Mouse (Mus musculus) kidney, adult 8-10 months (tissue): Measurements from ENCODE around the gene Gm27027.

Source experiments
- DNase-seq, 2 experiments: peaks; one replicate each; pipeline ENCODE4 v3.0.0; 2022

The Gm27027 gene

DNA sequence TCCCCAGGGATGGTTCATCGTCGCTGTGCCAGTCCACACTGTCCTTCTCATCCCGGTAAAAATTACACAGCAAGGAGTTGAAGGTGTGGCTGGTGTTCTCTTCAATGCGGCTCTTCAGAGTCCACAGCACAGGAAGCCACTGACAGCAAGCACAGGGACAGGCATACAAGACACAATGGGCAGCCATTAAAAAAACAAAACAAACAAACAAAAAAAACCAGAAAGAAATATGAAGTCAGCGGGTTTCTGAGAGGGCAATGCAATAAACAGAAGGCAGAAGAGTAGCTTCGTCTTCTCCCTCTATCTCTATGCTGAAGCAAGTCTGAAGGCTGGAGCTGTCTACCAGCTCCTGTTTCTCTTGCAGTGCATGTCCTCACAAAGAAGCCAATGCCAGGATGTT, at the start of gene Gm27027:
Gene Gm27027, minus strand, starts transcription at position 101 of the 400 bp plus-strand sequence.
- DNase-seq: no peak

GRCm38 (mm10) chr2:94045411-94046090, 49.4 kb upstream of the Gm27027 start:
- DNase-seq: no peak

DNA sequence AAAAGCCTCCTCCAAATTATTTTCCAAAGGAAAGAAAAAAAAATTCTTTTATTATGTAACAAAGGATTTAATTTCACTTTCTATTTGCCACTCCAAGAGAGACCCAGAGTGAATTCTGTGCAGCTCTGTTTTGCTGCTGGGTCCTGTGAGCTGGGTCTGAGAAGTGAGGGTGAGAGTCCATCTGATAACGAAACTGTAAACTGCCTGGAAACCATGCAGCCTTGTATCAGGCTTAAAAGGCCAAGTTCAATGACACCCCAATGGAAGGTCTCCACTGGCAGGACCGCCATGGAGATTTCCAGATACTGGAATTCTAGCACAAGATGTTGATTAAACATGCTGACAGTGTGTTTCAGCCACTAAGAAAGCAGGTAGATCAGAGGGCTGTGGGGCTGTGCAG, 48.0 kb upstream of the Gm27027 start:
- no peak for DNase-seq

DNA sequence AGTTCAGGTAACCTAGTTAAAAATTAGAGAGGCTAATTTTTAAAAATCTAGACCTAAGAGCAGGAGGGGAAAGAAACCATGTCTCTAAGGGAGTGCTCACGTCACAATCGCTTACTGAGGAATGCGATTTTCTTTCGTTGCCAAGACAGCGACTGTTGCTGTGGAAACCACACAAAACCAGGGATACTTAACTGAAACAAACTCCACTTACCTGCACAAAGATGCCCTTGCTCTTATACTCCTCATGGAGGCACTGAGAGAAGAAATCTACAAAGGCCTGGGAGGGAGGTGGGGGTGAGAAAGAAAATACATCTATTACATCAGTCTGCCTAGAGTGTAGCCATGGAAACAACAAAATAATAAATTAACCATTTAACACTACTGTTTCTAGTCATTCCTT, 47.5 kb upstream of the Gm27027 start:
- no peak for DNase-seq

DNA sequence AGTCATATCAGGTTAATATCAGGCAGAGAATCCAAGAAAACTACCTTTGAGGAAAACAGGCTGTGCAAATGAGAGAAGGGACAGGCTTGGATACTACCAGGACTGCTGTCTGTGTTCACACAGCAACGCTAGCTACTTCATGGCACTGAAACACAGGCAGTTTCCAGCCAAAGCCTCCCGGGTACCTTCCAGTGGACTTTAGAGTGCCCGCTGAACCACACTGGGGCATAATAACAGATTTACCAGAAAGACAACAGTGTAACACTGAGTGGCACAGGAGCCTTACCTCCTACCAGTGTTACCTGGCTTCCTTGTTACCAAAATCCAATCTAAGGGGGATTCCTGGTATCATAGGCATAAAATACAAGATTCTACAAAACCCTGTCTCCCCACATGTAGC, 46.3 kb upstream of the Gm27027 start:
- DNase-seq: peak in 1 of 2 experiments; percentile 19

DNA sequence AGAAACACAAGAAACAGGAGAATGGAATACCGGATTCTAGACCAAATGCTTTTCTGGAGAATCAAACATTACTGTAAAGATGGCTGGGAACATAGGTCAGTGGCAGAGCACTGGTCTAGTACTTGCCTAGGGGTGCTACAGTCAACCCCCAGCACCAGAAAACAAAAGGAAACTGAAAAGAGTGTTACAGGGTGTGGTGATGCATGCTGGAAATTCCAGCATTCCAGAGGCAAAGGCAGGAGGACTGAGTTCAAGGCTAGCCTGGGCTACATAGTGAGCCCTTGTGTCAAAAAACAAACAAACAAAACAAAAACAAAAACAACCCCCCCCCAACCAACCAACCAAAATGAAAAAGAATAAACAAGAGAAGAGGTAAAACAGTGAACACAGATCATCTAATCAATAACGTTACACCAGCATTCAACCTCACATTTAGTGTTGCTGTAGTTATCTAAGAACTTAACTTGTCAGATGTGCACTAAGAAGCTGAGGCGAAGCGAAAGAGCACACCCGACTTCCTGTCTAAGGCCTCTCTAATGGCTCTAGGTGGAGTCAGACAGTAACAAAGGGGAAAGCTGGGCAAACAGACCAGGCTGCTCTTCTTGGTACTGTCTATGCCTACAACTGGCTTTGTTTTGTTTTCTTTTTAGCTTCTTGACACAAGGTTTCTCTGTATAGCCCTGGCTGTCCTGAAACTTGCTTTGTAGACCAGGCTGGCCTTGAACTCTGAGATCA, 44.4 kb upstream of the Gm27027 start:
- DNase-seq: no peak

- DNase-seq: peak; percentile 30 to 76
Observed at GRCm38 (mm10) chr2:94035428-94036331, 39.5 kb upstream of the Gm27027 start.

DNA sequence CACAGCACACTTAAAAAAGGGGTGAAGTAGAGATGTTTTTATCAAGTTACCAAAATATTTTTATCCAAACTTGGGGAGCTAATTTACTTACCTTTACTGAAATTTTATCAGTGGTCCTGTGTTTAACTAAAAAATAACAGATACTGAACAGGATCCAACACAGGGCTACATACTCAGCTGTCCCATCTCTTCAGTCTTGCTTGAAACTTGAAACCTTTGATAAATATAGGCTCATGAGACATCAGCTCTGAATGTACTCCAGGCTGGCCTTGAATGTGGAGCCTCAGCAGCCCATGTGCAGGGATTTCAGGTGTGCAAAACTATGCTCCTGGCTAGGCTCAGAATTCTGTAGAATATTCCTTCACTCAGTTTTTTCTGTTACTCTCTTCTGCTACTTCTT, 34.4 kb upstream of the Gm27027 start:
- DNase-seq: no peak

DNA sequence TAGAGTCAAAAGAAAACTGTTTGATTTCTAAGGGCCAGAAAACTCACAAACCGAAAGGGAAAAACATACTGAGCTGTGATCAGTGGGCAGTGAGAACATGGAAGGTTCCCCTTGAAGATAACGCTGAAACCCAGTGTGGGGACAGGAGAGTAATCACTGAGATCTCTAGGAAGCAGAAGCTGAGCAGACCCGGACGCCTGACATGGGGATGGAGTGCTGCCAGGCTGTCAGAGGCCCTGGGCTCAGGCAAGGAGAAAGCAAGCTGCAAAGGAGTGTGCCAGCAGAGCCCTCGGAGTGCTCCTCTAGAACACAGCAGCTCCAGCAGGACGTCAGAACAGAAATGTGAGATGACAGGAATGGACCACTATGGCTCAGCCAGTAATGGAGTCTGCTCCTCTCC, 28.5 kb upstream of the Gm27027 start:
- no peak for DNase-seq

DNA sequence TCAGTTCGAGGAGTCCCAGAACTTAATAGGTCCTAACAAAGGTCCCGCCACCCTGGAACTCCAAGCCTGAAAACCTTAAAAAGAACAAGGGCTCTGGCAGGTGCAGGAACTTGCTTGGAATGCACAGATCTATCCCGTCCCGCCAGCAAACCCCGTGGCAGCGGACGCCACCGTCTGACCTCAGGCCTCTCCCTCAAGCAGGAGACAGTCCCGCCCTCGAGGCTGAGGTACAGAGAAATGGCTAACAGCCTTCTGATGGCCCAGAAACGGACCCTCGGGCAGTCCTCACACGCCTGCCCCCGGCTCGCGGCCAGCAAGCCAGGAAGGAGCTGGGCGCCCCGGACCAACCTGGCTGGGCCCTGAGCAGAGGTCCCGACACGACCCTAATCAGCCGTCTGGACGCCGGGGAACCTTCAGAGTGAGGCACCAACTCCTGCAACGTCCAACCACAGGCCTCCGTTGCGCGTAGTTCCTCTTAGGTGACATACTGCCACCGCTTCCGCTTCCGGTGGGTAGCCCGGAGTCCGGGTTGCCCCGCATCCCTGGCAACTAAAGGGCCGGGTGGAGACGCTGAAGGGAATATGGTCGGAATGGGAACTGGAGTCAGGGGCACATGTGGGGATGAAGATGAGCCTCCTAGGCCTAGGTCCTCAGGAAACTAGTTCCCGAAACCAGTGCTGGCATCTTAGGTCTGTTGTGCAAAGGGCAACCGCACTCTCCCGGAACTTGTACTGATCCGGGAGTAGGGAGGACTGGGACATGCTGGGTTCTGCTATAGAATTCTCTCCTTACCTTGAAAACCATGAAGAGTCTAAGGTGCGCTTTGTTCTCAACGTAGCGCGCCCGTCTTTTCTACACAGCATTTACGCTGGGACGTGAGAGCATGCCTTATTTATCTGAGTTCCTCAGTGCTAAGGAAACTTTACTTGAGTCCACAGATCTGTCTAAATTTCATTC, 14.5 kb upstream of the Gm27027 start, which contains the start of gene Alkbh3:
Gene Alkbh3, minus strand, starts transcription at position 473 of the 957 bp plus-strand sequence.
- DNase-seq: peak; percentile 87 to 93

DNA sequence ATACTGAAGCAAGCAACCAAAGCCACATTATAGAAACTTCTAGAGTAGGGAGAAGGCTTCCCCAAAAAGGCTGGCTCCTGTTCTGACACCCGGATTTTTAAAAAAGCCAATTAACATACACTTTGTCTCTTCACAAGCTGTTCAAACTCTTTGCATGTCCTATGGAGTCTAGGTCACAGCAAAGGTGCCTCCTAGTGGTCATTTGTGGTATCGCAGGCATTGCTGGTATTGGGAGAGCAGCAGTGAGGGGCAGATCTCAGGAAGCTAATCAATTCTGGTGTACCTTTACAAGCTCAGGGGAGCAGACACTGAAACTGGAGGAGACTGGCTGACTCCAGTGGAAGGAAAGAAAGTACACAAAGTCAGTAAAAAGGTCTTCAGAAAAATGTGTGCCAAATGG, 6.2 kb upstream of the Gm27027 start:
- DNase-seq: peak; percentile 48 to 87

GRCm38 (mm10) chr2:94001918-94002317, 5.8 kb upstream of the Gm27027 start:
- DNase-seq: no peak

- DNase-seq: peak; percentile 26 to 29
Observed at GRCm38 (mm10) chr2:94001411-94001810, 5.3 kb upstream of the Gm27027 start.

DNA sequence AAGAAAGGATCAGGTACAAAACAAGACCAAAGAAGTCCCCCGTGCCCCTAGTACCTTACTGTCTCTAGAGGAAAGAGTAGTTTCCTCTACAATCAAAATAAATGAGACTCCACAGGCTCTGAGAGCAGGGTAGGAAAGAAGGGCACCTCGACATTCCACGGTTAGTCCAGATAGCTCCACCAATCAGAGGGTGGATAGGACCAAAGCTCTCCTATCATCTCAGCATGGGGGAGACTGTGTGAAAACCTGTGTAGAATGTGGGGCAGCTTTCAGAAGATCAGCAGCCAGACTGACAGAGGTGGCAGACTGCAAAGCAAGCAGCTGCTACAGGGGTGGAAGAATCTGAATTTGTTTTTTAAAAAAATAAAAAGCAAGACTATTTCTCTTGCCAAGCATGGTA, 3.3 kb downstream of the Gm27027 start:
- no peak for DNase-seq

DNA sequence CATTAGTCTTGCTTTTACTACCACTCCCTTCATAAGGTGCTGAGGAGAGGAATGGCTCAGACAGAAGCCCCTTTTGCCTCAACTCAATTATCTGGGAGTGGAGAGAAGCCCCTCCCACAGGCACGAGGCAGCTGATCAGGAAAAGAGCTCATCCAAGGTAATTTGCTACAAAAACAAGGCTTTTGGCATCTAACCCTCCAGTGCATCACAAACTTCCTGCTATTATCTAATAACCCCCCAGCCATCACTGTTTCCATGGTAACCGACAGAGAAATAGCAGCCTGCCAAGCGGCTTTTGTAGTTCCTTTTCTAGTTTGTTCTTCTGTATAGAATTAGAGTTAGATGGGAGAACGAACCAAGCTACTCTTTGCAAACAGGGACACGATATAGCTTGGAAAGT, 3.9 kb downstream of the Gm27027 start:
- peak; percentile 39 to 69 for DNase-seq

- DNase-seq: no peak
Observed at GRCm38 (mm10) chr2:93991336-93991735, 4.8 kb downstream of the Gm27027 start.

GRCm38 (mm10) chr2:93988440-93988839, 7.7 kb downstream of the Gm27027 start:
- DNase-seq: no peak

DNA sequence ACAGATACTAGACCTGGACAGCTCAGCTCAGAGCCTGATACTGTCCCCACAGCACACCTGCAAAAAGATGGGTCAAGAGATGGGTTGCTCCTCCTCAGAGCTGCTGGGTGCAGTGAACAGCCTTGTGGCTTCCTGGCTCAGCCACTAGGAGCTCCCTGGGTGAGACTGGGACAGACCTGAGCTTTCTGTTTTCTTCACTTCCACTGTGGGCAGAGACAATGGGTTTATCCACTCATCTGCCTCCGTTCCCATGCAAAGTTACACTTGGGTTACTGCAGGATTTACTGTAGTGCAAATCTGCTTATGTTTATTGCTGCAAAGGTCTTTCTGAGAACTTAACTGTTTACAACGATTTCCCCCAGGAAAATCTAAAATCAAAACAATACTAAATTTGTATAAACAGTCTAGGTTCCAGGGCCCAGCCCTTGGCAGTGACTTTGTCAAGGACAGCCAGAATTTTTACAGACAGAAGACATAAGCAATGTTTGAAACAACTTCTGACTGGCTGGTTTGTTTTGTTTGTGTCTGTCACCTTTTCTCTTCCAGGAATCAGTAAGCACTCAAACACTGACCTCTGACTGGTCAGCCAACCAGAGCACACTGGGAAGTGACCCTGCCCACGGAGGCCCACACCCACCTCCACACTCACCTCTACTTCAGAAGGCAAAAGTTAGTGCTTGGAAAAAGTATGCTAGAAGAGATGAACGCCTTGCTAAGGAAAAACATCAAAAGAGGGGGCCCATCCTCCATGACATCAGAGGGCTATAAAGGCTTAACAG, 13.5 kb downstream of the Gm27027 start:
- no peak for DNase-seq

GRCm38 (mm10) chr2:93979249-93980120, 16.7 kb downstream of the Gm27027 start:
- DNase-seq: no peak
